Mouse (Mus musculus) kidney, adult 2 months (tissue): Measurements from ENCODE around the gene Tent5c.

Experiments used
- CTCF ChIP-seq: fragments of 200-500 bp; conservative IDR thresholded peaks from 2 replicates; pipeline ENCODE4 v1.5.1; 2011; ENCODE audit warnings: low read depth, mild to moderate bottlenecking, control low read depth, low read length, moderate library complexity, mixed read lengths; ENCODE audit not compliant: insufficient read depth, insufficient read length
- POLR2A ChIP-seq: fragments of 200-500 bp; IDR thresholded peaks from one replicate; pipeline ENCODE4 v1.6.1; 2011; ENCODE audit warnings: low read depth, low read length, control low read depth

- TF ChIP-seq POLR2A (no peak), CTCF (no peak)
Measured at GRCm38 (mm10) chr3:100485390-100486132, 3.6 kb downstream of the Tent5c start.
